Mouse (Mus musculus) limb, embryonic 14.5 days (tissue): ENCODE results near the gene Rinl. TPM values are rescaled to one million over a fixed set of nuclear protein-coding genes. Genes with fewer than 3 reads are reported as not detected.

ENCODE experiments used
- ATAC-seq: fragments of 200-750 bp; cut with Nextera tagmentation; 2 replicates; pipeline ENCODE4 v1.8.0; 2017; ENCODE audit warnings: low read depth, moderate number of reproducible peaks, moderate TSS enrichment; ENCODE audit not compliant: low FRiP score
- DNase-seq: peaks from one replicate; pipeline ENCODE4 v3.0.0-alpha.2; 2015; ENCODE audit warnings: low spot score
- H3K27ac ChIP-seq: fragments of 300-500 bp; sonication (generic); replicated peaks from 2 replicates; pipeline ENCODE4 v1.5.1; 2014; ENCODE audit warnings: low read depth, mild to moderate bottlenecking, low read length, moderate library complexity, mixed read lengths
- H3K27me3 ChIP-seq: fragments of 300-500 bp; sonication (generic); 2 replicates; pipeline ENCODE4 v1.6.1; 2014; ENCODE audit warnings: low read length, mixed read lengths; ENCODE audit not compliant: control insufficient read depth, insufficient read depth
- H3K36me3 ChIP-seq: fragments of 300-500 bp; sonication (generic); 2 replicates; pipeline ENCODE4 v1.6.1; 2014; ENCODE audit warnings: mild to moderate bottlenecking, low read length, moderate library complexity, mixed read lengths; ENCODE audit not compliant: control insufficient read depth, insufficient read depth
- H3K4me1 ChIP-seq: fragments of 300-500 bp; sonication (generic); 2 replicates; pipeline ENCODE4 v1.6.1; 2014; ENCODE audit warnings: antibody characterized with exemption, low read length, mixed read lengths; ENCODE audit not compliant: control insufficient read depth, insufficient read depth
- H3K4me2 ChIP-seq: fragments of 300-500 bp; sonication (generic); replicated peaks from 2 replicates; pipeline ENCODE4 v1.6.1; 2014; ENCODE audit warnings: low read depth, mild to moderate bottlenecking, low read length, moderate library complexity; ENCODE audit not compliant: severe bottlenecking
- H3K4me3 ChIP-seq: fragments of 300-500 bp; sonication (generic); replicated peaks from 2 replicates; pipeline ENCODE4 v1.5.1; 2014; ENCODE audit warnings: low read length
- H3K9ac ChIP-seq: fragments of 300-500 bp; sonication (generic); 2 replicates; pipeline ENCODE4 v1.6.1; 2014; ENCODE audit warnings: mild to moderate bottlenecking, low read depth, low read length, moderate library complexity; ENCODE audit not compliant: severe bottlenecking
- H3K9me3 ChIP-seq: fragments of 300-500 bp; sonication (generic); 2 replicates; pipeline ENCODE4 v1.6.1; 2016; ENCODE audit warnings: low read length; ENCODE audit not compliant: control insufficient read depth
- POLR2A ChIP-seq: fragments of 200-500 bp; IDR thresholded peaks from 2 replicates; pipeline ENCODE4 v1.8.0; 2012; ENCODE audit warnings: inconsistent platforms, mild to moderate bottlenecking, moderate library complexity, borderline replicate concordance; ENCODE audit not compliant: insufficient read depth, insufficient read length; ENCODE audit errors: extremely low read depth
- WGBS: fragments of 180-500 bp; shearing (Covaris S2); extraction: QIAGEN DNeasy Blood & Tissue Kit; methylation state at CpG from one replicate; pipeline ENCODE4 v1.1.7; 2014; 5-methylcytosine and 5-hydroxymethylcytosine counted together
- polyA plus RNA-seq, 2 experiments: library from polyadenylated mRNA; depleted of rRNA in 1 of 2; stranded (reverse) in 1 of 2; unstranded in 1 of 2; fragments of >200 nt; fragmentation: Nextera tagmentation in 1 of 2; extraction: Ambion mirVana in 1 of 2; gene quantifications; 2 replicates each; pipeline versions ENCODE4 v1.2.1 to v1.2.3; 2012 to 2014

Gene Rinl
- polyA plus RNA-seq, 2 experiments: 2.3 to 2.6 TPM

GRCm38 (mm10) chr7:28819571-28819970 is 30.8 kb downstream of the Rinl start:
- ATAC-seq: no peak
- H3K9me3 ChIP-seq: no peaks in the 10 kb centered on the region
- no peaks in the 10 kb centered on the region for H3K27me3 ChIP-seq
- no peak for DNase-seq
- H3K4me1 ChIP-seq: peaks cover 8% of the 10 kb centered on the region; the same call in 1 of the 2 replicates
- H3K27ac ChIP-seq: no peak overlapping the region
- H3K4me3 ChIP-seq: no peak overlapping the region
- no peak overlapping the region for H3K4me2 ChIP-seq
- no peak for TF ChIP-seq POLR2A
- H3K9ac ChIP-seq: no peak overlapping the region
- peaks cover 88% of the 10 kb centered on the region for H3K36me3 ChIP-seq
- WGBS: 84% methylated on average over 4 of the region's 4 CpGs

GRCm38 (mm10) chr7:28820358-28821260 is 31.8 kb downstream of the Rinl start:
- no peaks in the 10 kb centered on the region for H3K9me3 ChIP-seq
- TF ChIP-seq POLR2A: no peak
- no peak overlapping the region for H3K9ac ChIP-seq
- H3K4me1 ChIP-seq: peaks cover 8% of the 10 kb centered on the region; the same call in 1 of the 2 replicates
- H3K36me3 ChIP-seq: peaks cover 77% of the 10 kb centered on the region
- 79% methylated on average over 12 of the region's 12 CpGs for WGBS
- no peaks in the 10 kb centered on the region for H3K27me3 ChIP-seq
- H3K4me2 ChIP-seq: no peak overlapping the region
- no peak overlapping the region for H3K4me3 ChIP-seq
- ATAC-seq: no peak
- no peak for DNase-seq
- H3K27ac ChIP-seq: no peak overlapping the region

GRCm38 (mm10) chr7:28821261-28821831 is 32.6 kb downstream of the Rinl start:
- H3K9me3 ChIP-seq: no peaks in the 10 kb centered on the region
- H3K27ac ChIP-seq: no peak overlapping the region
- H3K36me3 ChIP-seq: peaks cover 70% of the 10 kb centered on the region
- peaks cover 8% of the 10 kb centered on the region; the same call in 1 of the 2 replicates for H3K4me1 ChIP-seq
- TF ChIP-seq POLR2A: no peak
- no peak overlapping the region for H3K4me2 ChIP-seq
- WGBS: 74% methylated on average over 10 of the region's 10 CpGs
- no peaks in the 10 kb centered on the region for H3K27me3 ChIP-seq
- H3K4me3 ChIP-seq: no peak overlapping the region
- H3K9ac ChIP-seq: no peak overlapping the region
- ATAC-seq: no peak
- no peak for DNase-seq

DNA sequence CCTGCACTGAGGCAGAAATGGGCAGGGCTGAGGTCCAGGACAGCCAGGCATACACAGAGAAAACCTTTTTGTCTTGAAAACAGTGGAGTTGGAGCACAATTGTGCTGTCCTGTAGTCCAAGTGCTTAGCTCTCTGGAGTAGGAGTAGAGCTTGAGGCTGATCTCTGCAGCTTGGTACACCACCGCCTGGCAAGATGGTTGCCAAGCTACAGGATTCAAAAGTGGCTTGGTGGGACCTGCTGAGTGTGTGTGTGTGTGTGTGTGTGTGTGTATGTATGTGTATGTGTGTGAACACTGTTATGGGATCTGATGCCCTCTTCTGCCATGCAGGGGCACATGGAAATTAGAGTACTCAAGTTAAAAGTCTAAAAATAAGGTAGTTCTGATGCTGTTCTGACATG is 33.8 kb downstream of the Rinl start:
- Histone ChIP-seq H3K4me2 (no peak overlapping the region), H3K4me1 (no peaks in the 10 kb centered on the region), H3K9me3 (no peaks in the 10 kb centered on the region), H3K36me3 (peaks cover 58% of the 10 kb centered on the region), H3K27me3 (no peaks in the 10 kb centered on the region), H3K4me3 (no peak overlapping the region), H3K9ac (no peak overlapping the region), H3K27ac (no peak overlapping the region)
- WGBS: 73% methylated on average over 1 of the region's 1 CpGs
- ATAC-seq (no peak), DNase-seq (no peak)
- TF ChIP-seq POLR2A: no peak

DNA sequence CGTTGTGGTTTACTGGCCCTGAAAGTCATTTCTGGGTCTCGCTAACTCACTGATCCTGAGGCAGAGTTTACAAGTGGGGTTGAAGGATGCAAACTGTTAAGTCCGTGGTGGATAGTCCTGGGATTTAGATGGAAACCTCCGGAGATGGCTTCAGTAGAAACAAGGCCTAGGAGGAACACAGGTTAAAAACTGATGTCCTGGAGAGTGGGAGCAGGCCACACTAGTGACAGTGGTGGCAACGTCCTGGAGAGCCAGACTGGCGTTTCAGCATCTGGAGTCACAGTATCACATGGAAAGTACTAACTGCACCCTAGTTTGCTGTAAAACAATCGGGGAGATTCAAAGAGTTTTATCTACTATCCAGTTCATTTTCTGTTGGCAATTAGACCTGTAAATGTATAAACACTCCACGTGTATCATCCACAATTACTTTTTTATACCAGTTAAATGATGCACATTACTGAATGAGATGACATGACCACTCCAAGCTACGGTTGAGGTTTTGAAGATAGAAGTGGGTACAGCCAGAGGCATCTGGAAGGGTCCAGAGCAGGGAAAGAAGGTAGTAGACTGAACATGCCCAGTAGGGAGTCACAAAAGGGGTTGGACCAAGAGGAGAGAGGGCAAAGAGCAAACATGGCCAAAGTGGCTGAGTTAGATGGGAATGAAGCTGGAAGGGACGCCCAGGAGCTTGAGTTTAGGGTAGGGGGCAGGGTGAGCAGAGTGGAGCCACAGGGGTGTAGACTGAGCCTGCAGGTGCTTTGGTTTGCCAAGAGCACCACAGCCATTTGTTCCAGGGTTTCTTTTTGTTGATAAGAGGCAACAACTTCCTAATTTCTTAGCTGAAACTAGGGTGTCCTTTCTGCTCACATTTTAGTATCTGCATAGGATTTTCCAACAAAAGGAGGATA is 34.5 kb downstream of the Rinl start:
- Histone ChIP-seq H3K4me3 (no peak overlapping the region), H3K4me2 (no peak overlapping the region), H3K4me1 (no peaks in the 10 kb centered on the region), H3K27me3 (no peaks in the 10 kb centered on the region), H3K9ac (no peak overlapping the region), H3K9me3 (no peaks in the 10 kb centered on the region), H3K36me3 (peaks cover 56% of the 10 kb centered on the region), H3K27ac (no peak overlapping the region; the same call in 1 of the 2 replicates)
- no peak for DNase-seq
- 45% methylated on average over 10 of the region's 10 CpGs for WGBS
- TF ChIP-seq POLR2A: no peak
- ATAC-seq: no peak
